Mouse (Mus musculus) central nervous system, embryonic 11.5 days (tissue): ENCODE data around the gene Sfxn3. TPM values are rescaled to one million over a fixed set of nuclear protein-coding genes. Genes with fewer than 3 reads are reported as not detected.

Experiments
- polyA plus RNA-seq: library from polyadenylated mRNA; depleted of rRNA; stranded (reverse); fragments of >200 nt; gene quantifications from 2 replicates; pipeline ENCODE4 v1.2.3, GENCODE M21; 2012; rRNA removed

Sfxn3 gene
- 15.0 and 24.1 TPM in 2 replicates for polyA plus RNA-seq

DNA sequence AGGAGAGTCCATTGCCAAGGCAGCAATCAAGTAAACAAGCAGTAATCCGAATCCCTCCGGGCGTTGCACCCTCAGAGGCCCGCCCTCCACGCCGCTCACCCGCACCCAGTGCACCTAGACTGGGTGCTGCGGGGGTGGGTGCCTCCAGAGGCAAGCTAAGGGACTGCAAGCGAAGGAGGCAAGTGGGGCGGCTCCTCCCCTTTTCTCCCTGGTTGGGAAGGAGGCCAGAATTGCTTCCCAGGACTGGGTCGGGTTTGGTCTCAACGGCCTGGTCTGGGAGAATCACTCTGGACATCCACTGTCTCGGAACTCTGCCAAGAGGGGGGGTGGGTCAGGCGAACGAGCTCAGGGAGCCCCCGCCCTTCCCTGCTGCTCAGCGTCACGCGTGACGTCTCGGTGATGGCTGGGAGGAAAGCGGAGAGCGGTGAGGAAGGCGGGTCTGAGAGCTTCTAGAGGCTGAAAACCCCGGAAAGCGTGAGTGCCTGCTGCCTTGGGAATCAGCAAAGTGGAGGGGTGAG lies at the start of gene Sfxn3:
Gene Sfxn3 (plus strand): TSS at position 87 of the 518 bp plus-strand sequence.

DNA sequence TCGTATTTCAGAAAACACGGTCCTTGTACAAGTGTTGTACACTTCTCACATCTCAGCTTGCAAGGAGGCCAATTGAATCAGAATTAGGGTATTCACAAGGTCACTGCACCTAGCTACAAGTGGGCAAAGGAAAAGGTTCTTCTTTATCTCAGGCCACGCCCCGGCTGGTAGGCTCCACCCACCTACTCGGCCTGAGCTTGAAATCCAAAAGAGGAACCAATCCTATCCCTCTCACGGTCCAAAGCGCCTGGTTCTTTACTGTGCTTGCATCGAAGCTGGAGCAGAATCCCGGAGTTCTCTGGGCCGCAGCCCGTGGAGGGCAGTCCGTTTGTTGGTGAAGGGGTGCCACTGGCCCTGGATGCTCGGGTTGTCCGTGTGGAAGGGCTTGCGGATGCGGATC lies 41.9 kb upstream of the Sfxn3 start, which contains the start of gene Twnk:
Gene Twnk (plus strand): TSS at position 220 of the 400 bp plus-strand sequence.

DNA sequence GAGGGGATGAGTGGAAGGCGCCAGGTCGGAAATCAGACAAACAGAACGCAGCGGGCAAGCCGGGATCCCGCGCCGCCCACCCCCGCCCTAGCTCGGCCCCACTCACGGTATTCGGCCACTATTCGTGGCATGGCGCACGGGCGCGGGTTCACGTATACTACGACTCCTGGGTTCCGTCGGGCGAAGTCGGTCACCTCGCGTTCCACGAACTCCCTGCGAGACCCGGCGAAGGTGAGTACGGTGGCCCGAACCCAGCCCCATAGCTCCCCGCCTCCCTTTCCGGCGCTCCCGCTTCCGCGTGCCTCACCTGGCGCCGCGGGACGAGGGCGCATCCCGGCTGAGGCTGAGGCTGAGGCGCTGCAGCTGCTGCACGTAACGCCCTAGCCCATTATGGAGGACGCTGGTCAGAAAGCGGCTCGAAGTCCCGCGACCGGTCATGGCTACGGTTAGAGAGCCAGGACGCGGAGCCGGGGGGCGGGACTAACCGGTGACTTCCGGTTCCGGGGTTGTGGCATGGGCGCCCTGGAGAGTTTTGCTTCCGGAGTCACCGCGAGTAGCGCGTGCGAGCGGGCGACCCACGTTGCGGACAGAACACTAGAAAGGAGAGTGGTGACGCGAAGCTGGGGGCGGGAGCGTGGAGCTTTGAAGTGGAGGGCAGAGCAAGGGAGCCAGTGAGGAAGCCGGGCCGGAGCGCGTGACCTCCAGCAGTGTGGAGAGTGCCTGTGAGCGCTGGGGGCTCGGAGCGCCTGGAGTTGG lies 41.2 kb upstream of the Sfxn3 start, which contains the start of gene Mrpl43:
Gene Mrpl43 (minus strand): TSS at position 486 of the 756 bp plus-strand sequence.

DNA sequence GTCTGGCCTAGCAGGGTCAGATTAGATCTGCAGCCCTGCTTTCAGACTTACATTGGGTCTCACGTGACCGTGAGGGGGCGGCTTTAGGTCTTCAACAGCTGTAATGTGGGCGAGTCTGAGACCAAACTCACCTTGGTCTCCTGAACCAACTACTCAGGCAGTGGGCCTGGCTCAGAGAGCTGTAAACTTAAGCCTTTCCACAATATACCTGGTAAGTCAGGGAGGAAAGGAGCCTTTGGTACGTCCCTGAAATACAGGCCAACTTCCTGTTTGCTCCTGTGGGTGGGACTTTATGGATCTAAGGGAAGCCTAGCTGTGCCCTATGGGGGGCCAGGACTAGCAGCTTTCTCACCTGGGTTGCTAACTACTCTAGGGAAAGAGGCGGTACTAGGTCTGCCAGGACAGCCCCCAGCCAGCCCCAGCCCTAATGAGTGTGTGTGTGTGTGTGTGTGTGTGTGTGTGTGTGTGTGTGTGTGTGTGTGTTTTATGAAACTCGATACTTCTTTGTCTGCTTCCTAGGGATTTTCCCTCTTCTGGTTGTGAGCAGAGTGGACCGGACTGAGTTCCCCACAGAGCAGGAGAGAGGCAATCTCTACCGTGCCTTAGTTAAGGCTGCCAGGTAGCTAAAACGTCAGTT lies 32.9 kb upstream of the Sfxn3 start, which contains the start of gene Lzts2:
Gene Lzts2 (plus strand): TSS at position 80 of the 637 bp plus-strand sequence.

DNA sequence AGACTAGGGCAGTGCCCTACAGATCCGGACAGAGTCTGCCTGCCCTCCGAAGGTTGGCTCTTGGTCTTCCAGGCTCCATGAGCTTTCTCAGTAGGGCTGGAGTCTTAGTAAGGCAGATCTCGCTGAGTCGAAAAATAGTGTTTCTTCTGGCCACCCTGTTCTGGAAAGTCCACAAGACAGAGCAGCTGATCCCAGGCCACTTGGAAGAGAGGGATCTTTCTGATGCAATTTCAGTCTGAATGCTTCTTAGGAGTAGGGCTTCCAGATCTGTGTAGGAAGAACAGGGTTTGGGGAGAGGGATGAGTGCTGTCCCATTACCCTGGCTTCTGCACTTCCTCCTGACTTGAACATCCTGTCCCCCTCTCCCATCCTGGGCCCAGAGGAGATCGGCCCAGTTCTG lies 1.7 kb upstream of the Sfxn3 start, which contains the start of gene Pdzd7:
Gene Pdzd7 (minus strand): TSS at position 67 of the 400 bp plus-strand sequence.

DNA sequence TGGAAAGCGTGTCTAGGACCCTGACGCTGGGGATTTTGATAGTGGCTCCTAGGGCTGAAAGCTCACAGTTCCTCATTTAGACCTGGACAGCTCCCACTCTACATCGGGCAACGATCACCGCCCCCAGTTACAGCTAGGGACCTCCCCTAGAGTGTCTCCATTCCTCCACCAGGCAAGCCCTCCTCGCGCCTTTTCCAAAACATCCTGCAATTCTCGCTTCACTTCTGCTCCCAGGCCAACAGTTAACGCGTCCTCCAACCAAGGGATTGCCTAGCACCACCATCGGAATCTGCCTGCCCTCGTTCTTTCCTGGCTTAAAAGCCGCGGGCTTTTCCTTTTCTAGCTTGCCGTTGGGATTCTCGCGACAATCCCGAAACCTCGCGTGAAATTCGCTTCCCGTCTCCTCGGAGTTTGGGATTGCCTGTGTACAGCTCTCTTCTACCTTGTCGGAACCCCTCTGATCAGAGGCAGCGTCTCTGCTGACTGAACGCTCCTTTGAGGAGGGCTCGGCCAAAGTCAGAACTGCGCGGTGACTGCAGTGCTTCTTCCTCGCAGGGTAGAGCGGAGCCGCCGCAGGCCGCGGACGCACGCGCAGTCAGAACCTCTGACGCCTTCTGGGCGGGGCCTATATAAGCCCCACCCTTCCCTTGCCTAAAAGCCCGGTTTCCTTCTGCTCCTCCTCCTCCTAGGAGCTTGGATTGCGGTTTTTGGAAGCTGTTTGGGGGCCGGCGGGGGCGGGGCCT lies 27.4 kb downstream of the Sfxn3 start, which contains the start of gene Kazald1:
Gene Kazald1 (plus strand): TSS at position 662 of the 743 bp plus-strand sequence.

Other genes starting within 250 kb of the Sfxn3 start
- gene Slf2, start 116.4 kb upstream of the Sfxn3 start, polyA plus RNA-seq: 31.0 and 39.3 TPM in 2 replicates
- 40.3 and 59.8 TPM in 2 replicates for gene Sema4g, start 58.4 kb upstream of the Sfxn3 start, polyA plus RNA-seq
- 20.4 and 25.2 TPM in 2 replicates for gene Twnk, start 41.8 kb upstream of the Sfxn3 start, polyA plus RNA-seq
- gene Mrpl43, start 41.1 kb upstream of the Sfxn3 start, polyA plus RNA-seq: 52.5 and 70.7 TPM in 2 replicates
- 71.5 and 90.2 TPM in 2 replicates for gene Lzts2, start 33.1 kb upstream of the Sfxn3 start, polyA plus RNA-seq
- 1.1 and 1.2 TPM in 2 replicates for gene Pdzd7, start 1.8 kb upstream of the Sfxn3 start, polyA plus RNA-seq
- 0.77 and 1.4 TPM in 2 replicates for gene Kazald1, start 27.7 kb downstream of the Sfxn3 start, polyA plus RNA-seq
- gene Tlx1, start 103.2 kb downstream of the Sfxn3 start, polyA plus RNA-seq: 1.0 and 1.7 TPM in 2 replicates
- 0.06 and 3.5 TPM in 2 replicates for gene Lbx1, start 188.3 kb downstream of the Sfxn3 start, polyA plus RNA-seq